Mouse (Mus musculus) intestine, embryonic 16.5 days (tissue): ENCODE measurements around the gene Gatad2b. TPM values are rescaled to one million over a fixed set of nuclear protein-coding genes. Genes with fewer than 3 reads are reported as not detected.
A peak's percentile ranks its signal among the peaks of the same experiment; 100 is the strongest.

Source experiments
- ATAC-seq: fragments of 200-750 bp; cut with Nextera tagmentation; 2 replicates; pipeline ENCODE4 v1.8.0; 2017; ENCODE audit warnings: moderate TSS enrichment, moderate library complexity
- H3K27ac ChIP-seq: fragments of 300-500 bp; sonication (generic); 2 replicates; pipeline ENCODE4 v1.5.1; 2014; ENCODE audit warnings: mild to moderate bottlenecking, low read length
- H3K27me3 ChIP-seq: fragments of 300-500 bp; sonication (generic); replicated peaks from 2 replicates; pipeline ENCODE4 v1.6.1; 2014; ENCODE audit warnings: low read length, control low read depth, mixed read lengths; ENCODE audit not compliant: control insufficient read depth, insufficient read depth
- H3K36me3 ChIP-seq: fragments of 300-500 bp; sonication (generic); 2 replicates; pipeline ENCODE4 v1.6.1; 2014; ENCODE audit warnings: low read length, control low read depth; ENCODE audit not compliant: control insufficient read depth, insufficient read depth
- H3K4me1 ChIP-seq: fragments of 300-500 bp; sonication (generic); 2 replicates; pipeline ENCODE4 v1.6.1; 2014; ENCODE audit warnings: low read length, control low read depth, mixed read lengths; ENCODE audit not compliant: control insufficient read depth, insufficient read depth
- H3K4me2 ChIP-seq: fragments of 300-500 bp; sonication (generic); 2 replicates; pipeline ENCODE4 v1.6.1; 2014; ENCODE audit warnings: low read depth, low read length, control low read depth
- H3K4me3 ChIP-seq: fragments of 300-500 bp; sonication (generic); 2 replicates; pipeline ENCODE4 v1.5.1; 2014; ENCODE audit warnings: mild to moderate bottlenecking, low read length
- H3K9ac ChIP-seq: fragments of 300-500 bp; sonication (generic); 2 replicates; pipeline ENCODE4 v1.6.1; 2014; ENCODE audit warnings: low read depth, low read length
- H3K9me3 ChIP-seq: fragments of 300-500 bp; sonication (generic); 2 replicates; pipeline ENCODE4 v1.6.1; 2016; ENCODE audit warnings: low read length, control low read depth; ENCODE audit not compliant: control insufficient read depth
- WGBS: fragments of 180-500 bp; shearing (Covaris S2); extraction: QIAGEN DNeasy Blood & Tissue Kit; methylation state at CpG from one replicate; pipeline ENCODE4 v1.1.7; 2014; 5-methylcytosine and 5-hydroxymethylcytosine counted together
- polyA plus RNA-seq: library from polyadenylated mRNA; unstranded; fragments of >200 nt; fragmentation: Nextera tagmentation; extraction: Ambion mirVana; gene quantifications from 2 replicates; pipeline ENCODE4 v1.2.1, GENCODE M21; 2015

Gatad2b gene
- polyA plus RNA-seq, 1 experiment from 2014 or later, result 8.9 TPM

DNA sequence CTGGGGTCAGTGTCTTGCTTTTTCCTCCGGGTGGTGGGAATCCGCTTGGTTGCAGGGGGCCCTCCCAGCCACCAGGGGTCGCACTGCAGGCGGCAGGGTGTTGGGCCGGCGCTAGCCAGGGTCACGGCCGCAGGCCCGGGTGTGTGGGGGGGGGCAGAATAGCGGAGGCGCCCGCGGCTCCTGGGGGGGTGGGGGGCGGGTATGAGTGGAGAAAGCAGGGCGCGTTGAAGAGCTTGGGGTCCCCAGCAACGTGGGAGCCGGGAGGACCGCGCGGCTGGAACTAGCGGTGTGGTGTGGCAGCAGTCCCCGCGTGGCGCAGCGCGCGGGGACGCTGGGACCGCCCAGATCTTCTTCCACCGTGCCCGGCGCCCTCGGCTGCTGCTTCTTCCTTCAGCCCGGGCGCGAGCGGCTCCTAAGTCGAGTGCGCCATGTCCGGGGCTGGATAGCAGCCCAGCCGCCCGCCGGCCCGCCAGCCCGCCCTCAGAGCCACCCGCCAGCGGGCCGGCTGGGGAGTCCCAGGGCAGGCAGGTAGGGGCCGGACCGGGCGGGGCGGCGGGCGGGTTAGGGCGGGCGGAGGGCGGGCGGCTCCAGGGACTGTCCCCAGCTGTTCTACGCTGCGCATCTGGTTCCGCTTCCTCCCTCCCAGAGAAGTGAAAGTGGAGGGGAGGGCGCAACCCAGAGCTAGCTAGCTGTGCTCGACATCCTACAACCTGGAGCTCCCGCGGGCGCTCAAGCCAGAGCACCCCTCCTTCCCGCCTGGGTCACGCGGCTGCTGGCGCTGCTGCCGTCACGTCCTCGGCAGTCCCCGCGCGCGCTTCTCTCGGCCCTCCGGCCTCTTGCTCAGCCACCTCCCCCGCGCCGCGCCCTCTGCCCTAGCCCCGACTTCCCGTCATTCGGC, 27.7 kb upstream of the Gatad2b start, which contains the start of gene Dennd4b:
Gene Dennd4b, plus strand, starts transcription at position 152 of the 898 bp plus-strand sequence.
- peak; percentile 97 for ATAC-seq
- Histone ChIP-seq H3K4me1 (peaks cover 8% of the 10 kb centered on the region), H3K9me3 (no peaks in the 10 kb centered on the region), H3K27me3 (no peaks in the 10 kb centered on the region), H3K9ac (peak within 1 kb of the TSS; percentile 89), H3K27ac (peak within 1 kb of the TSS; percentile 98), H3K4me2 (peak within 1 kb of the TSS; percentile 85), H3K4me3 (peak within 1 kb of the TSS; percentile 83), H3K36me3 (peaks cover 18% of the 10 kb centered on the region)
- under 1% methylated on average over 76 of the region's 87 CpGs for WGBS

DNA sequence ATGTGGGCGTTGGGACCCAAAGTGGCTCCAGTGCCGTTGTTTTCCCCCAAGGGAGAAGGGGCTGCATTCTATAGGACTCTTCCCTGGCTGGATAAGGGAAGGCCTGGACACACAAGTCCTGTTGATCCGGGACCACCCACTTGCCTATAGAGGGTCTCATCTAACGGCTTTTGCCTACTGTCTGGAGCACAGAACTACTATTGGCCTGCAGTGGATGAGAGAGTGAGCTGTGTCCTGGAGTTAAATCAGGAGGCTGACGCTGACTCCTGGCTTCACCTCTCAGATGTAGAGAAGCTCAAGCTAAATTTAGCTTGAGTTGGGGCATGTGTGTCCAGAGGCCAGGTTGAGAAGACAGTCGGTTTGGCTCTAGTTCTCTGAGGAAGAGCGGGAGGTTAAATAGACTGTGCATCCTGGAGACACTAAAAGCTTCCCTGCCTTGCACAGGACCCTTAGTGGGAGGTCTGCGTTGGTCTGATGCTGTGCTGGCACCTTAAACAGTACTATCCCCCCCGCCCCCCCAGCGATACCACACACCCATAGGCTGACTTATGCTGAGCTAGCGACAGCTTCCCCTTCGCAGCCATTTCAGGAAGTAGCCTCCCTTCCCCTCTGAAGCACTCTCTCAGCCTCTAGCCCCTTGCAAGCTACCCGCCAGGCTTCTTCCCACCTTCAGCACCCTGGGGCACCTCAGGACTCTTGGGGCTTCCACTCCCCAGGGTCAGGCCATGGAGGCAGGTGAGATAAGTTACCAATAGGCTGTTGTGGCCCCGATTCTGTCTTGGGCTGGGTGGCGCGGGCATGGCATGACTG, 26.8 kb upstream of the Gatad2b start:
- ATAC-seq, result no peak
- peaks cover 8% of the 10 kb centered on the region for H3K4me1 ChIP-seq
- H3K4me3 ChIP-seq, result peak overlapping the region; percentile 83
- no peaks in the 10 kb centered on the region for H3K27me3 ChIP-seq
- H3K4me2 ChIP-seq, result peak overlapping the region; percentile 85
- H3K9me3 ChIP-seq, result no peaks in the 10 kb centered on the region
- 25% methylated on average over 16 of the region's 16 CpGs for WGBS
- peaks cover 11% of the 10 kb centered on the region; the same call in 1 of the 2 replicates for H3K36me3 ChIP-seq
- H3K27ac ChIP-seq, result peak overlapping the region; percentile 98
- peak overlapping the region; percentile 89 for H3K9ac ChIP-seq

DNA sequence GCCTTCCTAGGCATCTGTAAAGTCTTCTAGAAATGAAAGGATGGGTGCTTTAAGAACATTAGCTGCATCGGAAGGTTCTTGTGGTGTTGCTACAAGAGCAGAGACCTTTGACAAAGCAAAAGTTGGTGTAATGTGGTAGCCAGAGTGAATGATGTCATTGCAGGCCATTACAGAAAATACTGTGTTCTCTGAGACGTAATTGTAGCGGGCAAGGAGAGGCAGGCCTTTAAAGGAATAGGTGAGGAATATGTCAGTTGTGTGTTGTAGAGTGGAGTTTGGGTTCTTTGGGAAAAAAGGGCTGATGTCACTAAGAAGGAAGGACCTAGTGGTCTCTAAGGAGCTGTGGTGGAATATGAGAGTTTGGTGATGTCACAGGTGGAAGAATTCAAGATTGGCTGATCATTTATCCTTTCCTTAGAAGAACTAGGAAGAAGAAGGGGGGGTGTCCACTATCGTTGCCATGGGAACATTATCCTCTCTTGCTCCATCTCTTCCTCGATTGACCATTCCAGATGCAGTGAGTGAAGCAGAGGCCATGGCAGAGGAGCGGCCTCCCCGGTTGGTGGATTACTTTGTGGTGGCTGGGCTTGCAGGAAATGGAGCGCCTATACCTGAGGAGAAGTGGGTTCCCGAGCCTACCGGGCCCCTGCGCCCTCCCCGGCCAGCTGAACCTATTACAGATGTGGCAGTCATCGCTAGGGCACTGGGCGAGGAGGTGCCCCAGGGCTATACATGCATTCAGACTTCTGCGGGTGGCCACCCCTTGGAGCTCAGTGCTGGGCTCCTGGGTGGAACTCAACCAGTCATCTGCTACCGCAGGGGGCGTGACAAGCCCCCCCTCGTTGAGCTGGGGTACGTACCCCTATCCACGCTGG, 25.8 kb upstream of the Gatad2b start:
- Histone ChIP-seq H3K36me3 (peaks cover 11% of the 10 kb centered on the region; the same call in 1 of the 2 replicates), H3K9ac (no peak overlapping the region; the same call in 1 of the 2 replicates), H3K27me3 (no peaks in the 10 kb centered on the region), H3K4me1 (peaks cover 8% of the 10 kb centered on the region), H3K9me3 (no peaks in the 10 kb centered on the region), H3K4me3 (no peak overlapping the region), H3K27ac (no peak overlapping the region), H3K4me2 (no peak overlapping the region)
- WGBS, result 91% methylated on average over 20 of the region's 20 CpGs
- no peak for ATAC-seq

DNA sequence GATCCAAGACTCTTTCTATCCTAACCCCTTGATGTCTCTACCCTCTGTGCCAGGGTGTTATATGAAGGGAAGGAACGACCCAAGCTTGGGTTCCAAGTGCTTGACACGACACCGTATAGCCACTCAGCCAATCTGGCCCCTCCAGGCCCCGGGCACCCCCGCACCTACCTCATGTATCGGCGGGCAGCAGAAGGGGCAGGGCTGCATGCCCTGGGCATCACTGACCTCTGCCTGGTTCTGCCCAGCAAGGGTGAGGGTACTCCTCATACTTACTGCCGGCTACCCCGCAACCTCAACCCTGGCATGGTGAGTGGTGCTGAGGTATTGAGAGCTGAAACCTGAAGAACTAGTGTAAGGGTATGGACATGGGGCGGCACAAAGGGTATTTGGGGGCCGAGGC, 24.8 kb upstream of the Gatad2b start:
- ATAC-seq, result no peak
- Histone ChIP-seq H3K4me2 (no peak overlapping the region), H3K27me3 (no peaks in the 10 kb centered on the region), H3K4me1 (peaks cover 8% of the 10 kb centered on the region), H3K4me3 (no peak overlapping the region), H3K9me3 (no peaks in the 10 kb centered on the region), H3K27ac (no peak overlapping the region), H3K36me3 (0 out of 2 replicates have a peak, but pooled peaks cover 6% of the 10 kb centered on the region), H3K9ac (no peak overlapping the region)
- 95% methylated on average over 11 of the region's 11 CpGs for WGBS

DNA sequence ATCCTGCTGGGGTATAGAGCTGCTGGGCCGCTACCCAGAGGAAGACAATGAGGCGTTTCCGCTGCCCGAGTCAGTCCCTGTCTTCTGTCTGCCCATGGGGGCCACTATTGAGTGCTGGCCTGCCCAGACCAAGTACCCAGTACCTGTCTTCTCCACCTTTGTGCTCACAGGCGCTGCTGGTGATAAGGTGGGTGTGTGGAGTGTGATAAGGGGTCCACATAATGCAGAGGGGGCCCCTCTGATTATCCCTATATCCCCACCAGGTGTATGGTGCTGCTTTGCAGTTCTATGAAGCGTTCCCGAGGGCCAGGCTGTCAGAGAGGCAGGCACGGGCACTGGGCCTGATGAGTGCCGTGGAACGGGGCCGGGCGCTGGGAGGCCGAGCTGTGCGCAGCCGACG, 24.0 kb upstream of the Gatad2b start:
- Histone ChIP-seq H3K4me2 (no peak overlapping the region), H3K9ac (no peak overlapping the region), H3K27ac (no peak overlapping the region), H3K27me3 (no peaks in the 10 kb centered on the region), H3K4me1 (peaks cover 8% of the 10 kb centered on the region), H3K36me3 (no peaks in the 10 kb centered on the region), H3K4me3 (no peak overlapping the region), H3K9me3 (no peaks in the 10 kb centered on the region)
- WGBS, result 90% methylated on average over 16 of the region's 16 CpGs
- ATAC-seq, result no peak

DNA sequence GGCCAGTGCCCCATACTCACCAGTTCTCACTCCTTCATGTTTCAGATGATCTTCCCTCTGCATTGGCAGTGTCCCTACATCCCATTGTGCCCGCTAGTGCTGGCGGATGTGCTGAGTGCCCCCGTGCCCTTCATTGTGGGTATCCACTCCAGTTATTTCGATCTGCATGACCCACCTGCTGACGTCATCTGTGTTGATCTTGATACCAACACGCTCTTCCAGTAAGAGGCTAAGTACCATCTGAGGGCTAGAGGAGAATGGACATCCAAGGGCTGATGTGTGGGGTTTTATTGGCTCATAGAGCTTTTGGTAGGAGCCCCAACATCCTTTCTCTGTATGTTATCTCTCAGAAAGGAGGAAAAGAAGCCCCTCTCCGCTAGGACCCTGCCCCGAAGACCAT, 22.2 kb upstream of the Gatad2b start:
- 93% methylated on average over 8 of the region's 8 CpGs for WGBS
- no peak for ATAC-seq

DNA sequence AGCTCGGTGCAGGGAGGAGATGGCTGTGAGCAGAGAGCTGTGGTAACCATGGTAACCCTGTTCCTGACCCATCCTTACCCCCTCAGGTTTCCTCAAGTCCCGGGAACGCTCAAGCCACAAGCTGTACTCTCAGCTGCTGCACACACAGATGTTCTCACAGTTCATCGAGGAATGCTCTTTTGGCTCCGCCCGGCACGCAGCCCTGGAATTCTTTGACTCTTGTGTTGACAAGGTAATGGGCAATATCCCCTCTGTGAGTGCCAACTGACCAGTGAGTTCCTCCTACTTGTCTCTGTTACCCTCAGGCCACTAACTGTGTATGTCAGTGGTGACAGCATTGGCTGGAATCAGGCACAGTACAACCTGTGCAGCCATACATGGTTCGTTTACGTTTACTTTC, 20.8 kb upstream of the Gatad2b start:
- no peak overlapping the region for H3K4me3 ChIP-seq
- peaks cover 3% of the 10 kb centered on the region; the same call in 1 of the 2 replicates for H3K36me3 ChIP-seq
- WGBS, result 69% methylated on average over 9 of the region's 9 CpGs
- 0 out of 2 replicates have a peak, but pooled peaks cover 3% of the 10 kb centered on the region for H3K4me1 ChIP-seq
- H3K9ac ChIP-seq, result no peak overlapping the region
- H3K27ac ChIP-seq, result no peak overlapping the region
- H3K4me2 ChIP-seq, result no peak overlapping the region
- ATAC-seq, result no peak
- H3K27me3 ChIP-seq, result no peaks in the 10 kb centered on the region
- H3K9me3 ChIP-seq, result no peaks in the 10 kb centered on the region

More for the DNA sequence above, 22.2 kb upstream of the Gatad2b start:
- H3K9ac ChIP-seq, result no peak overlapping the region
- no peak overlapping the region for H3K4me3 ChIP-seq
- H3K4me2 ChIP-seq, result no peak overlapping the region
- peaks cover 8% of the 10 kb centered on the region for H3K4me1 ChIP-seq
- no peaks in the 10 kb centered on the region for H3K9me3 ChIP-seq
- H3K27ac ChIP-seq, result no peak overlapping the region
- no peaks in the 10 kb centered on the region for H3K27me3 ChIP-seq
- no peaks in the 10 kb centered on the region for H3K36me3 ChIP-seq

DNA sequence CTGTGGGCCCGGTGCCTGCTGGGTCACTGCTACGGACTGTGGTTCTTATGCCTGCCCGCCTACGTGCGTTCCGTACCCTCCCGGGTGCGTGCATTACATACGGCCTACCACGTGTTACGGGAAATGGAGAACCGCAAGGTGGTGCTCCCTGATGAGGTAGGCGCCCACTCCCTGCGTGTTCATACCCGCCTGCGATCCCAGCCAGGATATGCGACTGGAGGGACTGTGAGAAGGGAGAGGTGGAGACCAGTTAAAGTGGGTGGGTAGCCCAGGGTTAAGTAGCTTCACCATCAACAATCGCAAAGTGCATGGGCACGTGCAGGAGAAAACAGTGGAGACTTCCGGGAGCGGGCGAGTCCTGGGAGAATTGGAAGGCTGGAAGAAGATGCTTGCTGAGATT, 19.1 kb upstream of the Gatad2b start:
- Histone ChIP-seq H3K27ac (no peak overlapping the region), H3K9me3 (no peaks in the 10 kb centered on the region), H3K4me1 (0 out of 2 replicates have a peak, but pooled peaks cover 2% of the 10 kb centered on the region), H3K27me3 (no peaks in the 10 kb centered on the region), H3K4me3 (no peak overlapping the region), H3K36me3 (peaks cover 6% of the 10 kb centered on the region; the same call in 1 of the 2 replicates), H3K9ac (no peak overlapping the region), H3K4me2 (no peak overlapping the region)
- ATAC-seq, result no peak
- WGBS, result 95% methylated on average over 22 of the region's 22 CpGs
